Mouse (Mus musculus) urinary bladder, adult 18-20 months (tissue): ENCODE measurements at regions not wholly inside any gene's neighbourhood (a gene's known extent, or its start where the extent isn't known, plus 50 kb on each side); places are given as distances from the start of the nearest gene placed in this dataset.
A peak's percentile ranks its signal among the peaks of the same experiment; 100 is the strongest.

Experiments used
- DNase-seq, 2 experiments: peaks; one replicate each; pipeline ENCODE4 v3.0.0; 2022; ENCODE audit warnings: low spot score in 2 of 2, mixed read lengths in 2 of 2

DNA sequence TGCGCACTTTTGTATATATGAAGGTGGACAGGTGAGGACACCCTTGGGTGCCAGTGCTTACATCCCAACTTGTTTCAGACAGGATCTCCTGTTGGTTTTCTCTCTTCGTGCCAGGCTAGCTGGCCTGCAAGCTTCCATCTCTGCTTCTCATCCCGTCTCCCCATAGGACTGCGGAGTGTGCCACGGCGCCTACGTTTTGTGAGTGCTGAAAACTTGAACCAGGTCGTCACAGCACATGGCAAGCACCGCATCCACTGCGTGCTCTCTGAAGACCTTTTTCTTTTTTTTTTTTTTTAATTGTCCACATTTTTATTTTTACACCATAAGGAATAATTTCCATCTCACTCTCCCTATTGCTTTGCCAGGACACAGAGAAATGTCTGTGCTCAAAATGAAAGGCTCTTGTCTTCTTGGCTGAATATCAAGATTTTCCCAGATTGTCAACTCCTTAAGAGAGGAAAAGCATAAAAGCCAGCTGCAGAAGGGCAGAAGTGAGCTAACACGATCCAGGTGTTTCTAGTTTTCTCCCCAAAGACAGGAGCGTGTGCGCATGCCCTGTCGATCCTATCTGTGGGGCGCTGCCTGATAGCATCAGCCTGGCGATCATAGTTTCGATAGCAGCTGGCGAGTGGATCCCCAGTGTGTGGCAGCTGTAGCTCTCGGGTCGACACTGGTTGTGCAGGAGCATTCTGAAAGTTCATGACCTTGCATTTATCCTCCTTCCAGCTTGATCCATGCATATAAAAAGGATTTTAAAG, 326.4 kb upstream of the Ddhd1 start:
- no peak for DNase-seq

- DNase-seq = peak in 1 of 2 experiments; percentile 45
These were observed 334.3 kb upstream of the Ddhd1 start for GRCm38 (mm10) chr14:45992041-45992869.

DNA sequence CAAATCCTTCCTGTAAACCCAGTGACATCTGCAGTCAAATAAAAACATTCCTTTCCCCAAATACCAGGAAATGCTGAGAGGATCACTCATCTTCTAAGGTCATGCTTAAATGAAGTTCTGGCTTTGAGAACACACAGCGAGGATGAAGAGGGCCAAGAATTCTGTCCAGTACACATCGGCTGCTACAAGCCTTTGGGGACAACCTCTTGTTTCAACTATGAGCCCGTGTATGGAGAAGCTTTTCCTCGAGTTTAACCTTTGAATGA, 334.9 kb upstream of the Ddhd1 start:
- DNase-seq = peak in 1 of 2 experiments; percentile 18

DNA sequence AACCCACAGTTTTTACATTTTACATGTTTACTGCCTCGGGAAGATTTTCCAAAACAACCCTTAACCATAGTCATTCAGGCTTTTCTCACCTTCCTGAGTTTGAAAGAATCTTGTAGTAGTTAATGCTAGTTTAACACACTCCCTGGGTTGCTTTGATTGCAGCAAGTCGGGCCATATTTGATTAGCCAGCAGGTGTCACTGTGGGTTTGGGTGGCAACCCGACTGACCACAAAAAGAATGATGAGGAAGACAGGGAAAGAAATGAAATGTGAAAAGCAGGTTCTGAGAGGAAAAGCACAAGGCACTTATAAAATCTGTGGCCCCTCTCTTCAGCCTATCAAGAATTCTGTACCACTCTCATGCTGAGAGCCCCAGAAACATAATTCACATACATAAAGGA, 335.7 kb upstream of the Ddhd1 start:
- peak; percentile 34 to 59 for DNase-seq

DNA sequence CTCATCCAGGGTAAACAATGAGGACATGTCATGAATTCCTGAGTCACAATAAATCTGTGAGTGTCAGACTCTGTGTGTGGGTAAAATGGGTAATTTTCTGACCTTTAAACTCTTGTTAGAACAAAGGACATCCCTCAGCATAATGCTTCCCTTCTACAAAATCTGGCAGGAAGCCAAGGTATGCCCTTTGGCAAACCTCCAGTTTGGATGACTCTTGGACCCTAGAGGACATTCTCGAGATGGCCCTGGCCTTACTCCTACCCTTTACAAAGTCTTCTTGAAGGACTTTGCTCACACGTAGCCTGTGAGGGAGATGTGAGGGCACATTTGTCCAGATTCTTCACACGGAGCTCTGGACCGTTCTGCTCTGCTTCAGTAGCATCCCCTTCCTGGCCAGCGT, 338.8 kb upstream of the Ddhd1 start:
- DNase-seq = no peak

- no peak for DNase-seq
These were observed 346.1 kb upstream of the Ddhd1 start for GRCm38 (mm10) chr14:46004078-46004477.

- no peak for DNase-seq
These were observed 347.4 kb upstream of the Ddhd1 start for GRCm38 (mm10) chr14:46005307-46005706.

DNA sequence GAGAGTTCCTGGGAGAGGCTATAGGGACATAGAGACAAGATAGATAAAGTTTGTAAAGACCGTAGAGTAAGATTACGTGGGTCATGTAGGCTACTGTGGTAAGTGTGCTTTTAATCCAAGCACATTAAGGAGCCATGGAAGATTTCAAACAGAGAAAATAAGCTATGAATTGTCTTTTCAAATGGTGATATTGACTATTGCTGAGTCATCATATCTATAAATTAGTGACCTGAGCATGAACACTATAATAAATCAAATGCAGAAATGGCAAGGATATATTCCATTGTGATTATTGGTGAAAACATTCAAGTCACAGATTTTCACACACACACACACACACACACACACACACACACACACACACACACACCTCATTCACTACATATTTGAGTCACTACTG, 355.3 kb upstream of the Ddhd1 start:
- no peak for DNase-seq

DNA sequence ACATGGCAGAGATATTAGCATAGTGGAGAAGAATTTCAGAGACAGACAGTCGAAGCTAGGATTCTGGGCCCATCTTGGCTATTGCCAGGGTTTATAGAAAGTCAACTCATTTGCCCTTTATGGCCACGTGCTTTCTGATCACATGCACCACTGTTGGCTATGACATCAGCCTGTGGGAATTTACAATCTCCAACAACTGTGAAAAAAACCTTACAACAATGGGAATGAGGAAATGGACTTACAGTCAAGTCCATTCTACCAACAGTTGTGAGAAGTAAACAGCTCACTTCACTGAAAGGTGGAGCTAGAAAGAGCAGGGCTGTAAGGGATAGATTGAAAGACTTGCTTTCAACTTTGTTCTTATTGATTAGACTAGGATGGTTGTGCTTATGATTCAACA, 356.1 kb upstream of the Ddhd1 start:
- DNase-seq = no peak

- no peak for DNase-seq
These were observed 357.9 kb upstream of the Ddhd1 start for GRCm38 (mm10) chr14:46015682-46016400.

- no peak for DNase-seq
These were observed 358.8 kb upstream of the Ddhd1 start for GRCm38 (mm10) chr14:46016701-46017106.

GRCm38 (mm10) chr14:46017286-46017685, 359.3 kb upstream of the Ddhd1 start:
- DNase-seq = no peak

- no peak for DNase-seq
These were observed 360.0 kb upstream of the Ddhd1 start for GRCm38 (mm10) chr14:46017976-46018375.

DNA sequence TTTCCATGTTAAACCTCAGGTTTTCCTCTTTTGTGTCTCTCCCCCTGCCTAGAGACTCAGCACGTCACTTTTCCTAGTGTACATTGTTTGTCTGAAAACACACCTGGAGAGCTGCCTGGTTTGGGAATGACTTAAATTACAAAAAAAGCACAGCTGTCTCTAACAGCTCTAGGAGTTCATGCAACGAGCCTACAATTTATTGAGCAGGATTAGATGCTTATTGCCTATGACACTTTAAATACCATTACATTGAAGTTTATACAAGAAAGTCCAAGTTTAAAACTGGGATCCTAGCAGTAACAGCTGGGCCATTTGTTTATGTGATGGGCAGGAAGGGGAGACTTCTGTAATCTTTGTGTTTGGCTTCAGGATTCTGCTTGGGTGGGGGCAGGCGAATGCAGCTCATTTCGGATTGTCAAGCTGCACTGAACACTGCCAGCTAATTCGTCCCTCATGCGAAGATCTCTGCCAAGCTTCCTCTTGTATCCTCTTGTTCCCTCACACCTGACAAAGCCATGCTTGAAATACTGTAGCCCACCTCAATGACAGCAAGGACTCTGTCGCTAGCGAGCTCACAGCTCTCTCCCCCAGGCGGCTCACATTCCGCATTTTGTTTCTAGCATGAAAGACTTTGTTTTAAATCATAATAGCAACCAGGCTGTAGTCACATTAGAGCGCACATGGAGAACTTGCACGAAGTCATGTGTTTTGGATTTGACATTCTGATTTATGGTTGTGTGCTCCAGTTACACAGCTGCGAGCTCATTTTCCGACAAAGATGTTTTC, 359.8 kb upstream of the Gm15217 start:
- DNase-seq = peak in 1 of 2 experiments; percentile 33

DNA sequence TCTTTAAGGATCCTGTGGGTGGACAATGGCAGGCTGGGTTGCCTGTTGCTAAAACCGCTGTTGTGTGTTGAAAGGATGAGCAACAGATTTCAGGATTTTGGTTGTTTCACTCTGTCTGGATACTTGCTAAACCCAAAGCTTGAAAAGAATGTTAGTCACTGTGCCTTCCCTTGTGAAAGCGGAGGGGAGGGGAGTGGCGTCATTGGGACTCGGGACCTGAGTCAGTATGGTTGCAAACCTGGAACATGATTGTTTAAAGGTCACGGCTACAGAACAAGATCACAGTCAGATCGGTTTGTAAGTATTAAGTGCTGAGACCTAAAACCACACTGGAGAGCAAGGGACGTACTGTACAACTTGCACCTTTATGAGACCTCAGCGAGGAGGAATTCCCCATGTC, 344.9 kb upstream of the Gm15217 start:
- no peak for DNase-seq

DNA sequence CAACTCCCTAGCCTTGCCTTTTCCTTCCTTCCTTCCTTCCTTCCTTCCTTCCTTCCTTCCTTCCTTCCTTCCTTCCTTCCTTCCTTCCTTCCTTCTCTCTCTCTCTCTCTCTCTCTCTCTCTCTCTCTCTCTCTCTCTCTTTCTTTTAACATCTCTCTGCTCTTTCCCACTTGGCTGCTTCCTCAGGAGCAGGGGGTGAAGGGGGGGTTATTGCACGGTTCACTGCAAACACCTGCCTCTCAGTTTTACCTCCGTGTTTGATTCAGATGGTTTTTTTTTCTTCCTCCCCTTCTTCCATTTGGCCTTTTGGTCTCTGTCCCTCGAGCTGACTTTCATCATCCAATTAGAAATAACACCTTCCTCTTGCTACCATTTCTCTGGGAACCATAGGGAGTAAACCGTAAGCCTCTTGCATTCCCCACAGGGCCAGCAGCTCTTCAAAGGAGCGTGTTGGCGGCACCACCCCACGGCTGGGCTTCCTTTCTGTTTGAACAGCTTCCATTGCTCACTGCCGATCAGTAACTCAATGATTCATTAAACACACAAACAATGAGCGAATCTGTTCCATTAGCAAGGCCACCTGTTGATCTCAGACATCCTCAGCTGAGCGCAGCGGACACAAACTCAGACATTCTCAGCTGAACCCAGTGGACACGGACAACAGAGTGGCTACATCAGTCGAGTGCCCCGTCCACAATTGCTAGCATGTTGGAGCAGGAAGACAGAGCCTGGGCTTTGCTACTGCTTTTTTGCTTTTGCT, 318.4 kb upstream of the Gm15217 start:
- peak; percentile 33 to 56 for DNase-seq

DNA sequence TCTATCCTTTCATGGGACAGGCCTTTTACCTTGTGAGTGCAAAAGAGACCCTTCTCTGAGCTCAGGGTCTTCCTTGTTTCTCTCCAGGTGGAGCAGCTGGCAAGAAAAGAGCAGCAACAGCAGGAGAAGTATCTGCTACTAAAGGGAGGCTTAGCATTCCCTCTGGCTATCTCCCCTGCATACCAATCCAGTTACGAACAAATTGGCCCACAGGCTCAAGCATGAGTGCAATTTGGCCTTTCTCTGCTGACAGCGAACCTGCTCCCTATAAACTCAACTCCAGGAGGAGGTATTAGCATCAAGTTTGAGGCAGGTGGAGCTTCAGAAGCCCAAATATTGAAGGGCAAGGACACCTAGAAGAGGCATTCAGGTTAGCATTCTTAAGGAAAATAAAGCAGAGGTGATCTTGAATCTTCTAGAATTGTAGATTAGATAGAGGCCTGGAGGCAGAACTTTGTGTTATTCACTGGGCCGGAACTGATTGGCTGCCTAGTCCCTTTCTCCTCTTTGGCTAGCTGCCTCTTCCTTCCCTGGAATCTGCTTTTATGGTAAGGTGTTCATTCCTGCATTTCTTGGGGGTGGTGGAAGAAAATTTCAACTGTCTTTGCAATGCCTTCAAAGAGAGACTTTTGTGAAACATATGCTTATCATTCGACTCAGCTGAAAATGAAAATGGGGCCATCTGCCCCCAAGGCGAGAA, 312.0 kb upstream of the Gm15217 start:
- peak in 1 of 2 experiments; percentile 25 for DNase-seq

GRCm38 (mm10) chr14:46071244-46071643, 308.0 kb upstream of the Gm15217 start:
- no peak for DNase-seq

DNA sequence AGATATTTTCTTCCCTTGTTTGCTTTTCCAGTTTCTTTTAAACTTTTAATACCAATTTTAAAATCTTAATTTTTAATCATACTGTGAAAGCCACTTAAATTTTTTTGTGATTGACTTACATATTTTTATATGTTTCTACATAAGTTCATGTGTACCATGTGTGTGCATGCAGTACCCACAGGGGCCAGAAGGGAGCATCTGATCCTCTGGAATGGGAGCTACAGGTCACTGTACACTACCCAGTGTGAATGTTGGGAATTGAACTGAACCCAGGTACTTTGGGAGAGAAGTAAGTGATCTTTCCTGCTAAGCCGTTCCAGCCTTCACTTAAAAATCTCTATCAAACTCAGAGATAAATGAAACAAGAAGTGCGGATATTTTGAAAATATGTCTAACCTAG, 302.5 kb upstream of the Gm15217 start:
- DNase-seq = no peak

- DNase-seq = no peak
These were observed 301.6 kb upstream of the Gm15217 start for GRCm38 (mm10) chr14:46077406-46078131.
